Mouse (Mus musculus): ENCODE results near the gene Cep170. TPM values are rescaled to one million over a fixed set of nuclear protein-coding genes. Genes with fewer than 3 reads are reported as not detected.
"Not testable (repeated sequence)": the region's sequence is repeated elsewhere in the genome, so short reads cannot be mapped to it uniquely, and the experiment has no call there.

Gene Cep170
- 10 to 100 TPM; 40.4 to 46.8 TPM for total RNA-seq (2021)

DNA sequence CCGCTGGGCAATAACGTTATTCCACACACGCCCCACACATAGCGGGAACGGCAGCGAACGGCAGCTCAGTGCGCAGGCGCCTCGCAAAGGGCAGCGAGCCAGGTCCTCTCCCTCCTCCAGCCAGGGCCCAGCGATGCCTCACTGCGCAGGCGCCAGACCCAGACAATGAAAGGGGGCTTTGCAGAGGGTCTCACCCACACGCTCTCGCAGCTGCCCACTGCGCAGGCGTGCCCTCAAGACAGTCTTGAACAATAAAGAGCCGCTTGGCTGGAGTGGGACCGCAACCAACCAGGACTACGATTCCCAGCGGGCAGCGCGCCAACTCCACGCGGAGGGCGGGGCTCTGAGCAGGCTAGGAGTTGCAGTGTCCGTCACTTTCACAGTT lies at the start of gene Cep170:
Gene Cep170 (minus strand): TSS at position 32 of the 385 bp plus-strand sequence.
- DNase-seq, result peak; percentile 99

DNA sequence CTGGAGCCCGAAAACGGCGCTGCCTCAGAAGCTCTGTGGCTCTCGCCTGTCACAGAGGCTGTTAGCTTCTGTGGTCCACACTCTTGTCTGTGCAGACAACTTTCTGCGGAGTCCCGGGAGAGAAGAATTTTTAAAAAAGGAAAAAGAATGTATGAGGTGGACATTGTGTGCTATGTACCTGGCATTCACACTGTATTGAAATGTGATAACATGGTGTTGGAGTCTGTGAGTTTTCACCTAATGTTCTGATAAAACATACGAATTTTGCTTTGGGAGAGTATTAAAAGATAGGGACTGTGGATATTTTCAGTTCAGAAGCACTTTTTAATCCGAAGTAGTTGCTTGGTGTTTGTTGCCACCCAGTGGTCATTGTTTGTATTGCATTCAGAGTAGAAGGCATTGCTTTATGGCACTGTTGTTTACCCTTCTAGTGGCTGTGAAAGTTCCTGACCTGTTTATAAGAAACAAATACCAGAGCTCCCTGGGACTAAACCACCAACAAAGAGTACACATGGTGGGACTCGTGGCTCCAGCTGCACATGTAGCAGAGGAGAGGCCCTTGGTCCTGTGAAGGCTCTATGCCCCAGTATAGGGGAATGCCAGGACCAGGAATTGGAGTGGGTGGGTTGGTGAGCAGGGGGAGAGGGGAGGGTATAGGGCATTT lies 48.2 kb upstream of the Cep170 start:
- peak; percentile 77 for DNase-seq

DNA sequence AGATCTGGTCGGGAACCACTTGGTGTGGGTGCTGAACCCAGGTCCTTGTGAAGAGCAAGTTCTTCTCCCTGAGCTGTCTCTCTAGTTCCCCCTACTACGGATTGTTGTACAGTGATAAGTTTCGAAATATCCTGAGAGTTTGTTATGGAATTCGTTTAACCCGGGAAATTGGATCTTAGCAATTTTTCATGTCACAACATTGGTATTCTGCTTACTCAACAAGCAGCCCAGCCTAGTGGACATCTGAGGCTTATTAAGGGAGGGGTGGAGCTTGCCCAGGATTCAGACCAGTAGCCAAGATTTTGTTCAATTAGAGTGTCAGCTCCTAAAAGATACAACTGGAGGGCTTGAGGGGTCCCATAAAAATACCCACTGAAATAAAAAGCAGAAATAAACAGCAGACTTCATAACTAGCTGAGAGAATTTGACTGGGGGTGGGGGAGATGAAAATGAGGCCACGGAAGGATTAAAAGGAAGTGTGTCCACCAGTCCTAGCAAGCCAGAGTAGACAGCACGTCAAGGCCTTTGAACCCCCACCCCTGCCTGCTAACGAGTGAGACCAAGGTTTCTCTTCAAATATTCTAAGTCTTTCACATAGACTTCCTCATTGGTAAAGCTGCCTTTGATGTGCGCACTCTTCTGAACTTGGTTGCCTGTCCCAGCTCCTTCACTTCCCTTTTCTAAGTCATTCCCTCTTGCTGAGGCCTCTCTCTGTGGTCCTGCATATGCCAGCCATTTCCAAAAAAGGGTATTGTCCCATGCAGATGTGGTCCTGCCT lies 39.1 kb upstream of the Cep170 start:
- DNase-seq, result no peak

DNA sequence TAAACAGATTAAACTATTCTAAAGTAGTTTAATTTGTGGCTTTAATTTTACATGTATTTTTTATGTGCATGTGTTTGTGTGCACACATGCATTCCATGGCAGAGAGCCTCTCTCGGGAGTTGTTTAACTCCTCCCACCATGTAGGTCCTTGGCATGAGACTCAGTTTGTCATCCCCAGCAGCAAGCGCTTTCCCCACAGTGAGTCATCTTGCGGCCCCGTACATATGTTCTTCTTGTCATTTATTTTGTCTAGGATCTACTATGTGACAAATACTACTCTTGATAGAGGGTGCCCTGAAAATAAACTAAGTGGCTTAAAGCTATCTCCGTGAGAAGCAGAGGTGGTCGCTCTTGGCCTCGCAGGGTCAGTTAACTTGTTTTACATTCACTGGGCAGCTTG lies 37.5 kb upstream of the Cep170 start:
- no peak for DNase-seq

DNA sequence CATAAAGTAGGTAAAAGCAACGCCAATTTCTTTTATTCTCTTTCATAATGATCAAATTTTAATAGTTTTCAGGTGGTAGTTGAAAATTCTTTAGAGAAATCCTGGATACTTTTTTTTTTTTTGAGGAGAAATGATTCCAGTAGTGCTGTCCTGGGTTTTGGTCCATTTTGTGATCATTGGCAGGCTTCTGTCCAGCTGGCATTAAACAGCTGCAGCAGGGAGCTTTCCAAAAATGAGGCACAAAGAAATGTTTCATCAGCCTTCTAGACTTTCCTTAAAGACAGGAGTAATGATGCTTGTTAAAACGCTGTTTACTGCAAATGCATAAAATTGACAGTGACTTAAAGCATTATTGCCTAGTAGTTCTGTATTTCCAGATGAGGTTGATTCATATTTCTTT lies 35.5 kb upstream of the Cep170 start:
- DNase-seq, result peak; percentile 24

DNA sequence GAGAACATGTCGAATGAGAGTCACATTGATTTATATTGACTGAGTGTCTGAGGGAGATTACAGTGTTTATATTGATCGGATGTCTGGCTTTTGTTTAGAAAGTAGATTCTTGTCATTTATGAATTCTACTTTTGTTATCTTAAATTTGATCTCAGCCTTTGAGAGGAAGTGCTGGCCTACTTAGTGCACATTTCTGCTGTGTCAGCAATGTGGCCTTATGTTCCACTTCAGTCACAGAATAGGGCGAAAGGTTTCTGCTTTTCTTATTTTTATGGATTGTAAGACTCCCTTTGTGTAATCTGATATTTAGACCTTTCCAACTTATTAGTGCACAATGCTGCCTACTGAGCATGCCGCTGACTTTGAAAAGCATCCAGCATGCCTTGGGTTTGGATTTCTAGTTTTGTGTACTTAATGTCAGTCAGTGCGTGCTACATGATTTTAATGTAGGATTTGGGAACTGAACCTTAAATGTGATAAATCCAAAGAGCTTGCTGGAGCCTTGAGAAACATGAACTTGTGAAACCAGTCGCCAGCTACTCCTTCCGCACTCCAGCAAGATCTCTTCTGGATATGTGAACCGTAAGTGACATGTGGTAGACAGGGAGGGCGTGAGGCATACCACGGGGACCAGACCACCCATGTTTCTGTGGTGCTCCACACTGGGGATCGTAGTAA lies 34.9 kb upstream of the Cep170 start:
- no peak for DNase-seq

DNA sequence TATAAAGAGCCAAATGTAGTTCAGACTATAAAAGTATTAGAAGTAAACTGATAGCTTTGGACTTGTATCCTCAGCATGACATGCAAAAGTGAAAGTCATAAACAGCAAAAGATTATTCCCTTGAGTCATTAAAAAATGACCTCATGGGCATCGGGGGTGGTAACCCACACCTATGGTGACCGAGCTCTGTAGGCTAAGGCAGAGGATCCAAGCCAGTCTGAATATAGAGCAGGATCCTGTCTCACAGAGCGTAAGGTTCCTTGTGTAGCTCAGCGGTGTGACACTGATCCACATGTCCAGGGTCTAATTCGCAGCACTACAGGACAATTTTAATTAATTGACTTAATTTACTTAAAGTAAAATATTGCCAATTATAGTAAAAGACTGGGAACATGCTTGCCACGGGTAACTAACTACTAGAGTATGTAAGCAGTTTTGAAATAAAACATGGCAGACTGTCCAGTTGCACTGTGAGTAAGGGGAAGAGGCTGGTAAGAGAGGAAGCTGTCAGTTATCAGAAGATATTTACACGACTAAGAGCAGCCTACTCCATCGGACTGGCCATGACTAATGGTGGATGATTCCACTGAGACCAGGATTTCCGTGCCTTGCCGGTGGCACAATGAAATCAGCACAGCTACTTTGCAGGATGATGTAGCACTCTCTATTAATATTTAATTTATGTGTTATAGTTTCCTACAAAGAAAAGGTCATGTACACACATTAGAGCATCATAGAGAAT lies 33.4 kb upstream of the Cep170 start:
- DNase-seq, result no peak

DNA sequence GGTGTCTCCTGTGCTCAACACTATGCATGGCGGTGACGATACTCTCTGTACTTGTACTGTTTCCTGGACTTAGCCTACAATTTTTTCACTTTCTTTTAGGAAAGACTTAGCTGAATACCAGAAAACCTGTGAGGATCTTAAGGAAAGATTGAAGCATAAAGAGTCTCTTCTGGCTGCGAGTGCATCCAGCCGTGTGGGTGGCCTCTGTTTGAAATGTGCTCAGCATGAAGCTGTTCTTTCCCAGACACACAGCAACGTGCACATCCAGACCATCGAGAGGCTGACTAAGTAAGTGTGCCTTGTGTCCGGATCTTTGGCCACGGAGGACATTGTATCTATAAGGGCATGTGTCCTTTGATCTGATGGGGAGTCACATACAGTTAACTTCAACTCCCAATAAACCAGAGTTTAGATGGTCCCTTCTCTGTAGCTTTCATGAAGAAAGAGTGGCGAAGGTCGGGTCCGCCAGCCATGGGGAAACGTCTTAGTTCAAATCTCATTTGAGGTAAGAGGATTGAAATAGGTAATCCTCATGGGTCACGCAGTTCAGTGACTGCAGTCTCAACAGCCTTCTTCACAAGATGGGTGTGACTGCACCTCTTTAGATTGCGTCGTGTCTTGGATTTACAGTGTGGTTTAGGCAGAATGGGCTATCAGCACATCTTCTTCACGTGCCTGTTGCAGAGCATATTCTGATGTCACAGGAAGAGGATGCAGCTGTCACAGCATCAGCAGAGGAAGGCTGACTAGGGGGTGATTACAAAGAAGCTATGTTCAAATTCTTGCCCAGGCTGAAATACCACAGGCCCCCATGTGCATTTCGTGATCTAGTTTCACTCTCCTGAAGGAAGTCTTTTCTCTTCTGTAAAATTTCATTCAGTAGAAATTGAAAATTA lies 31.5 kb upstream of the Cep170 start:
- DNase-seq, result no peak

DNA sequence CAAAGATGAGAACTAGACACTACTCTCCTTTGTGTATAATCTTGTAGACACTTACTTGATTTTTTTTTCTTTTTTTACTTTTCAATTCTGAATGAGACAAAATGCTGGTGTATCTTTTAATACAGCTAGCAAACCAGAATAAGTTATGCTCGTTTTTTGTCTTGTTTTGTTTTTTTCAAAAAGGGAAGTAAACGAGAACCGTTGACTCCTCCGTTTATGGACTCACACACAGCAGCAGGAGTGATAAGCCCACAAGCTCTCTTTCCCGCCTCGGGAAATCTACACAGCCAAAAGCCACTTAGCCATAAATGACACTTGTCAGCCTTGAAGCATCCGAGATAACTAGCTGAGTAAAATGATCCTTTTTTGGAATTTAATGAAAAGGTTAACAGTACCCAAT lies 22.7 kb upstream of the Cep170 start:
- not testable (repeated sequence) for DNase-seq

DNA sequence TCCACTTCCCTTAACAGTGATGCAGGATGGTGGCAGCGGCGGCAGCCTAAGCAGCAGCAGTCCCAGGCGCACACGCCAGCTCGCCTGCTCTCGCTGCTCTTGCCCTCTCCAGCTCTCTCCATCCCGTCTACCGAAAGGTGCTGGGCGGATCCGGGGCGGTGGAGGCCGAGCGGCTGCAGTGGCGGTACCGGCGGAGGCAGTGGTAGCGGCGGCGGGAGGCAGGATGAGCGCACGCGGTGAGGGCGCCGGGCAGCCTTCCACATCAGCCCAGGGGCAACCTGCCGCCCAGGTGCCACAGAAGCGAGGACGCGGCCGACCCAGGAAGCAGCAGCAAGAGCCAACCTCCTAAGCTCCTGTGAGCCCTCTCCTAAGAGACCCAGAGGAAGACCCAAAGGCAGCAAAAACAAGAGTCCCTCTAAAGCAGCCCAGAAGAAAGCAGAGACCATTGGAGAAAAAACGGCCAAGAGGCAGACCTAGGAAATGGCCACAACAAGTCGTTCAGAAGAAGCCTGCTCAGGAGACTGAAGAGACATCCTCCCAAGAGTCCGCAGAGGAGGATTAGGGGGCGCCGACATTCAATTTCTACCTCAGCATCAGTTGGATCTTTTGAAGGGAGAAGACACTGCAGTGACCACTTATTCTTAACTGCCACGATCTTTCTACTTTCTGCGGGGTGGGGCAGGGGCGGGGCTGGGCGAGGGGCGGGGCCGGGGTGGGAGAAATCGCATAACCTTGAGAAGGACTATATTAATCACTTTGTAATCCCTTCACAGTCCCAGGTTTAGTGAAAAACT lies 21.8 kb upstream of the Cep170 start:
- DNase-seq, result no peak

DNA sequence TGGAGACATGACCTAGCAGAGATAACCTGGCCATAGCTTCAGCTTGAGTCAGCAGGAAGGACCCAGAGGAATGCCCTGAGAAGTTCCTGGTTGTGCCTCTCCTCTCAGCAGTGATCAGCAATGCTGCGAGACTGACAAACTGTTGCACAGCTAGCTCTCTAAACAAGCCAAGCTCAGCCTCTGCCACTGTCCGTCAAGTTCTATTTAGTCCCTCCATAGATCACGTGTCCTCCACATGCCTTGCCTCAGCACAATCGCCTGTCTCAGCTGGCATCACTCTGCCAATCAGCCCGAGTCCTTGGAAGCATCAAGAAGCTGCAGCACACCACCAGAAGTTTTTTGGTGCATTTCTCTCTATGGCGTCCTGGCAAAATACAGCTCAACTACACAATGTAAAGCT lies 21.0 kb upstream of the Cep170 start:
- DNase-seq, result no peak

DNA sequence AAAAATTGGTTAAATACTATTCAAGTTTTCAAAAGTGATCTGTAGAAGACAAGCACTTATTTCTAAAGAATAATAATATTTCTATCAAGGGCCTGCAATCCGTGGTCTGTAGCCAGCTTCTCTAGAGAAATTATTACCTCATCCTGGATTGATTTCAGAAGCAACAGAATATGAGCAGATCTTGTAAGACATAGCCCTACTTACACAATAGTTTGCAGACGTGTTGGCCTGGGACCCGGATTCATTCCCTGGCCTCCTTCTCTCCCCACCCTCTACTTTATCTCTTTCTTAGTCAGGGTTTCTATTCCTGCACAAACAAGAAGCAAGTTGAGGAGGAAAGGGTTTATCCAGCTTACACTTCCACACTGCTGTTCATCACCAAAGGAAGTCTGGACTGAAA lies 20.1 kb upstream of the Cep170 start:
- DNase-seq, result no peak

DNA sequence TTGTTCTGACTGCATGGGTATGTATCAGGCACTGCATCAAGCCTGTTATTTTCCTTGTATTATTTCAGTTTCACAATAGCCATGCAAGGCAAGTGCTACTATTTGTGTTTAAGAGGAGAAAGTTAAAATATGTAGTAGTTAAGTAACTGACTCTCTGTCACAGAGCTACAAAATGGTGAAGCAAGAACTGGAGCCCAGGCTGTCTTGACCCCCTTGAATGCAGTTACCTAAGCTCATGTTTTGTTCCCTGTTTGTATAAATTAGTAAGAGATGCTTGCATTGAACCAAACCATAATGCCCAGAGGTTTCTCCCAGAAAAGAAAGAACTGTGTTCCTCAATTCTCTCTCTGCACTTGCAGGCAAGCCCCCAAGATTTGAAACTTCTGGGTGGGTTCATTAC lies 19.4 kb upstream of the Cep170 start:
- DNase-seq, result no peak

DNA sequence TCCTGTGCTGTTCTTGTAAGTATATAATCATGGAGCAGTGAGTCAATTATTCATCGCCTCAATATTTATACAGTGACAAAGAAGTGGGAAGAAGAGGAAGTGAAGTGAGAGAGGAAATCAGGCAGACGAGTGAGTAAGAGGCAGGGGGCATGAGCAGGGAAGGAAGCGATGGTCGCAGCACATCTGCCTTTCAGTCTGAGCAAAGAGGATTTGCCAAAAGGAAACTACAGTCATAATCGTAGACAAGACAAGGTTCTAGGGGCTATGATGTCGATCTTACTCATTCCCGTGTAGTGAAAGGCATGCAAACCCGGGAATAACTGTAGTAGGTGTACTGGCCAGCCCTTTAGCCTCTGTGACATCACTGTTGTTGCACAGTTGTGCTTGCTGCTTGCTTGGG lies 18.7 kb upstream of the Cep170 start:
- no peak for DNase-seq

DNA sequence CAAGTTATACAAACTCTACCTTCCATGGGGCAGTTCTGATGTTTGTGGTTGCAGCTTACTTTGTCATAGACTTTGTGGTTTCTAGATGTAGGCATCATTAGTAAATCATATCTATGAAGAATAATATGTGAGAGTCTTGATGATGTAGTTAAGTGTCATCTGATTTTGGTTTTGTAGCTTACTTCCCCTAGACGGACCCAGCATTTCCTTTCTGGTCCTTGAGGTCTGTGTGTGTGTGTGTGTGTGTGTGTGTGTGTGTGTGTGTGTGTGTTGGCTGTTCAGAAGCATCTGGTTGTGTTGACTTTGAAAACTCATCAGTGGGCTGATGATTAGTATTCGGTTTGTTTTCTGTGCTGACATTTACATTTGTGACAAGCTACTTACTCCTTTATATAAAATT lies 18.2 kb upstream of the Cep170 start:
- DNase-seq, result no peak

DNA sequence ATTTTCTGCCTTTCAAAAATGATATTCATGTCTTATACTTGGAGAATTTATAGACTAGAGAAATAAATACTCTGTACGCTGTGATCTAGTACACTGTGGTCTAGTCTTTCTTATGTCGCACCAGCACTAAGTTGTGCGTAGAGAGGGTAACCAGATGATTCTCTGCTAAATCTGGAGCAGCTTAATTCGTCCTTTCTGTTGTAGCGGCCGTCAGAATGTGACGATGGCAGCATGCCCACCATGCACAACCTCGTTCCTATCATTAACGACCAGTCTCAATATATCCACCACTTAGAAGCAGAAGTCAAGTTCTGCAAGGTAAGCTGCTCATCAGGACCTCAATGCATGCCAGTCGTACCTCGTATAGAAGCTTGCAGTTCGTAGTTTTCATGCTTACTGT lies 14.8 kb upstream of the Cep170 start:
- DNase-seq, result no peak

DNA sequence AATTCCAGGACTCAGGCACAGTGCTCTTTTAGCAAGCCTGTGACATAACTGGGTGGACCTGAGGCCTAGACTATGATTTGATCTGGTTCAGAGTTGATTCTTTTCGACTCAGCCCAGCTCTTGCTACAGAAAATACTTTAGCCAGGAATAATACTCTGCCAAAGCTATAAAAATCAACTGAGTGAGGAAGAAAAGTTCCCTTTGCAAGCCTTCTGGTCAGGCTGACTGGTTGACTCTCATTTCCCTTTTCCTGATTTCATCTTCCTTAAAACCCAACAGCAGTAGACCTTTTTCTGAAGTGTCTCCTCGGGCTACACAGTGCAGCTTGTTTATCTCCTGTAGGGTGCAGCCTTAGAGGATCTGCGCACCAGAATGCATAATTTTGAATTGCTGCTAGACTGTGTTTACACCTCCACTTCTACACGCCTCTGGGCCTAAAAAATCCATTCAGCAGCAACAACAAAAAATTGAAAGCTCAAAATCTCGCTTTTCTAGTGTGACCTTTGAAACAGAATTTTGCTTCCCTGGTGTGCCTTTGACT lies 14.1 kb upstream of the Cep170 start:
- DNase-seq, result no peak

DNA sequence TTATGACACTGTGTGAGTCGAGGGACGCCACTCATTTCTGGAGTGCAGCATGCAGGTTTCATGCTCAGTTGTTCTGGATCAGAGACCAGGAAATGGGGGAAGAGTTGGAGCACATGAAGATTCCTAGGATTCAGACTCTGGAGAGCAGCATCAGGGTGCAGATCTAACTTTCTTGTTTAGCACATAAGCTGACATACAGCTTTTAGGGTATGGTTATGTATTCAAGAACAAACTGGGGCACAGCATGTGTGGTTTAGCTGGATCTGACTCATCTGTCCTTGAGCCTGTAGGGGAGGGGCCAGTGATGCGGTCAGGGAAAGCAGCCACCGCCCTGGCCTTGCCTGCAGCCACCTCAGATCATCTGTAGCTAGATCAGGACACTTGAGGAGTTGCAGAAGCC lies 13.5 kb upstream of the Cep170 start:
- DNase-seq, result no peak

DNA sequence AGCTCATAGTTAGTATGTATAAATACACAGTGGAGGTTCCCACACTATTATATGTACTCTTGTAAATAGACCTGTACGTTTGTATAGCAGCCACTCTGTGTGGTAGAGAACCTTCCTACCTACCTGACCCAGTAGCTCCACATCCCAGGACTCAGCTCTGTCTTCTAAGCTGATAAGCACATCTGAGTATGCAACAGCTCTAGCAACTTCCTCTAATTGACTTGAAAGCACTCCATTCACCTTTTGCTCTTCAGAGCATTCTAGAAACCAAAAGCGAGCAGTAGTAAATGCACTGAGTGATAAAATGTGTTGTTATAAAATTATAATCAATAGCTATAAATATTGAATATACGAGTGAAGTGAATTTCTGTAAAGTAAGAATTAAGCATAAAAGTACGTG lies 13.1 kb upstream of the Cep170 start:
- no peak for DNase-seq

DNA sequence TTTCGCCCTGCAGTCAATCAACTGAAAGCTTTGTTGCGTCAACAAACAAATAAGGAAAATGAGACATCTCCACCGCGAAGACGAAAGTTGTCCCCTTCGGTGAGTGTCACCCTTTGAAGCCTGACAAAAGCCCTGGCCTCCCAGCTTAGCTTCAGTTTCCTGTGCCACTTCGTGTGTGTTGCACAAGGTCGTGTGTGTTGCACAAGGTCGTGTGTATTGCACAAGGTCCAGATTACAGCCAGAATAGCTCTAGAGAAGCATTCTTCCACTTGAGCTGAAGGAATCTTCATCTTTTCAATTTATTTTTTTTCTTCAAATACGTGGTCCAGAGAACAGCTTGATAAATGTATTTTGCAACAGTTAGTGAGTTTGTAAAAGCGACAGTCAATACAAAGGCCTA lies 12.3 kb upstream of the Cep170 start:
- DNase-seq, result no peak

DNA sequence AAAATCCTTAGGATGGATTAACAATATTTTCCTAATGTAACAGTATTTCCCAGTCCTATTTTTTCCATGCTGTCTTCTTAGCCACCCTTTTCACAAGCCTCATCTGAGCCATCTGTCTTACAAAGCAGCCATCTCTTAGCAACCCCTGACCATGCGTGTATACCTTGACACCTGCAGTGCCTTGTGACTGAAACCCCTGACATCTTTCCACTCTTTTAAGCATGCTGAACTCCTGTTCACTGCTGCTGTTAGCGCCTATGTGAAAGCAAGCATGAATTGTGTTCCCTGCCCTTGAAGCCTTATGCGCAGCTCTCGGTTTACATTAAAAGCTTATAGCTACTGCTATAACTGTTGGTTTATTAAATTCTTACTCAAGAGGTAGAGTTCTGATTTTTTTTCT lies 11.2 kb upstream of the Cep170 start:
- DNase-seq, result no peak

All from heart, postnatal 4 days (tissue).